Mouse (Mus musculus) gastrocnemius, adult 18-20 months (tissue): ENCODE data around the gene Polr2e. TPM values are rescaled to one million over a fixed set of nuclear protein-coding genes. Genes with fewer than 3 reads are reported as not detected.

Experiments used
- DNase-seq: peaks from one replicate; pipeline ENCODE4 v3.0.0; 2021; ENCODE audit warnings: low spot score
- long read RNA-seq, 2 experiments: library from polyadenylated mRNA; stranded (forward); transcript quantifications; one replicate each; pipeline ENCODE4 v2.0.0; 2021
- total RNA-seq, 2 experiments: library from RNA; stranded (reverse); gene quantifications; 2 replicates each; pipeline ENCODE4 v1.2.3; 2021

The Polr2e gene
- 10 to 100 TPM; 44.3 to 46.2 TPM for total RNA-seq
- long read RNA-seq, experiment 1, transcript Polr2e-201 (7 exons, 1,148 nt): major isoform, 68 of 72 reads
- long read RNA-seq, experiment 1, partial matches to known transcripts: 1 of 72 reads
- long read RNA-seq, experiment 1, other reads (novel, unspliced or antisense): 1 of 72 reads
- long read RNA-seq, experiment 2, transcript Polr2e-201 (7 exons, 1,148 nt): major isoform, 55 of 58 reads
- long read RNA-seq, experiment 2, partial matches to known transcripts: 2 of 58 reads
- long read RNA-seq, experiment 2, other reads (novel, unspliced or antisense): 1 of 58 reads

DNA sequence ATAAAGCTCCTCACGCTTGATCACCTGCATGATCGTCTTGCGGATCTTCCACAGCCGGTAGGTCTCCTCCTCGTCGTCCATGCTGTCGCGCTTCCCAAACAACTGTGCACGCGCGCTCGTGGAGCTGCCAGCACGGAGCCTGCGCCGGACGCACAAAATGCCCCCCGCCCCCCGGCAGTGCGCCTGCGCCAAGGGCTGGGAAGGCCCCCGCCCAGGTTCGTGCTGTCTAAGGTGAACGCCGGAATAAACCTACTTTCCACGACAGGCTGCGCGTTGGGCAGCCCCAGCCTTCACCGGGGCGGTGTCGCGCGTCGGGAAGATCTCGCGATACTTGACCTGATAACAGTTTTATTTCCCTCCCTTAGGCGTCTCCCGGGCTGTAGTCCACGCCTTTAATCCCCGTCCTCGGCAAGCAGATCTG lies at the start of gene Polr2e:
Polr2e (minus strand) TSS at position 237 of the 421 bp plus-strand sequence.
- DNase-seq: peak; percentile 99

DNA sequence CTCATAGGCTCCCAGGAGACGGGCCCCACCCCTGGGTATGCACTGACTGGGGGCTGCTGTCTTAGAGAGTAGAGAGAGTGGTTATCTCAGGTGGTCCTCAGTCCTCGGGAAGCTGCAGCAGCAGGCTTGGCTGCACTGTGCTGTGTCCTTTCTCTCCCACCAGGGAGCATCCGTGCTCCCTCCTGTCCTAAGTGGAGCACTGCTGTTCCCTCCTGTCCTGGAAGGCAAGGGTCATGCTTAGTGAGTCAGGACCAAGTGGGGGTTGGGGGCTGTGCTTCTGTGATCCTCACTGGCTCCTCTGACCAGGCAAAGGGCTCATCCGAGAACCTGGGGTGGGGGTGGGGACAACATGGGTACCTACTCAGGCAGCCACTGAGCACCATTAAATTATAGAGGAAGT lies 49.6 kb upstream of the Polr2e start:
- DNase-seq: no peak

DNA sequence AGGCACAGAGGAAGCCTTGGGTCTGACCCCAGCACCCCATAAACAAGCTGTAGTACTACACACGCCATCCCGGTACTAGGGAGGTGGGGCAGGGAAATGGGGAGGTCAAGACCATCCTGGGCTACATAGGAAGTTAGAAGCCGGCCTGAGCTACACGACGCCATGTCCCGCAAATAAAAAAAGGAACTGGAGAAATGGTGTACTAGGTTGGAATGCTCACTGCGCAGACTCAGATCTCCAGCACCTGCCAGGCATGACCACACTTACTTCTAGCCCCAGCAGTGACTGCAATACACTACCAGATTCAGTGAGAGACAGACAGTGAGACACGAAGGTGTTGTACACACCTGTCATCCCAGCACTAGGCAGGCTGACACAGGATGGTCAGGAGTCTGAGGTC lies 47.9 kb upstream of the Polr2e start:
- no peak for DNase-seq

GRCm38 (mm10) chr10:80086847-80087246 lies 47.3 kb upstream of the Polr2e start:
- DNase-seq: no peak

DNA sequence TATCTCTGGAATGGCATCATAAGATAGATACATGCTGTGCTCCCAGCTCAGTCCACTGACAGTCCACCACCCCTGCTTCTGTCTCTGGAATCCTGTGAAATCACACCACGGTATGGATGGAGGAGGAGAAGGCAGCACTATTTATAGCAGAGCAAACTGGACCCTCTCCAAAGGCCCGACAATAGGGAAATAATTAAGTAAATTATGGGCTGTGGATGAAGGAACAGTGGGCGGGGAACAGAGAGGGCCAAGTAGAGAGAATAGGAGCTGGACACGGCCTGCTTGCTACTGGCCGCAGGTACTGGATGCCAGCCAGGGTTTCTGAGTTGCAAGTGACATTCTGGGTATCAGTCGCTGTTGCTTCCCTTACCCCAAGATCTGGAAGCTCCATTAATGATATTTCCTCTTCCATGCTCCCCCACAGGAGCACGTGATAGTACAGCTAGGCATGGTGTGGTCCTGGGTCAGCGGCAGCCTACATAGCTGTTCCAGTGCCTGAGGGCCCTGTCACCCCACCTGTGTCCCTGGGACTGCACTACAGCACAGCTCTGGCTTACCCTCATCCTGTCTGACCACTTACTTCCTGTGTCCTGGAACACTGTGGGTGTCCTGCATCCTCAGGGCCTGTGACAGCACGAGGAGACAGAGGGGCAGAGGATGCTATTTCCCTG lies 45.4 kb upstream of the Polr2e start:
- peak; percentile 33 for DNase-seq

DNA sequence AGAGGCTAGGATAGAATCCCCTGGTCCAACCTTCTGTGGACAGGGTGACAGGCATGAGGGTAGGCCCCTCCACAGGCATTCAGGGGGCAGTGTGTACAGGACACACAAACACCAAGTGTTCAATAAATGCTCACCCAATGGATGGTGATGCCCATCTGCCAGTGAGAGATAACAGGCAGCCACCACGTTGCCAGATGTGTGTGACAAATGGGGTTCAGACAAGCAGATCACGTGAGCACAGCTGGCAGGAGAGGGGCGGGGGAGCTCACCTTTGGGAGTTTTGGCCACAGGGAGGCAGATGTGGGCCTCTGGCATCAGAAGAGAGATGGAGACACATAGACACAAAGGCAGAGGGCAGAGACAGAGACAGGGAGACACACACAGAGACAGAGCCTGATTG lies 41.5 kb upstream of the Polr2e start:
- no peak for DNase-seq

DNA sequence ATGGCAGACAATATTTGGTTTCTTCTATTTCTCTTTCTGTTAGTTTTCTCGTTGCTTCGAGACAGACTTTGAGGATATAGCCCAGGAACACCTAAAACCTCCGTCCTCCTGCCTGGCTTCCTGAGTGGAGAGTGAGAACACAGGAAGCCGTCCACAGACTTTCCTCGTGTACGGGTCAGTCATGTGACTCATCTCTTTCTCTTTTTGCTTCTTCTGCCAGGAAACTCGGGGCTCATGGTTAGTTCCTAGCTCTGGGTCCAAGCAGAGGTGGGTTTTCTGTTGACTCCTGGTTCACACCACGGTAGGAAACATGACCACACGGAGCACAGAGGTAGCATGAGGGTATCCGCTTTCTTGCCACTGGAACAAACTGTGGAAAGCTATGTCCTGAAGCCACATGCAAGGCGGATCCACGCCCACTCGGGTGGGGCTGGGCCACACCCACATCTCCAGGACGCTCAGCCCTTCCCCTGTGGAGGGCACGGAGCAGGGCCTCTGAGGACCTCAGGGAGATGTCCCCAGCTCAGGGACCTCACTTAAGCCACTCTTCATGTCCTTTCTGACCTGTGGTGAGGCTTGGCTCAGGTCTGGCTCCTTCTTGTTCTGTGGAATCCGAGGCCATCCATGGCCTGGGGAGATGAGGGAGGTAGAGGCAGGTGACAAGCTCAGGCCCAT lies 40.9 kb upstream of the Polr2e start:
- DNase-seq: no peak

GRCm38 (mm10) chr10:80078366-80078765 lies 38.8 kb upstream of the Polr2e start:
- no peak for DNase-seq

DNA sequence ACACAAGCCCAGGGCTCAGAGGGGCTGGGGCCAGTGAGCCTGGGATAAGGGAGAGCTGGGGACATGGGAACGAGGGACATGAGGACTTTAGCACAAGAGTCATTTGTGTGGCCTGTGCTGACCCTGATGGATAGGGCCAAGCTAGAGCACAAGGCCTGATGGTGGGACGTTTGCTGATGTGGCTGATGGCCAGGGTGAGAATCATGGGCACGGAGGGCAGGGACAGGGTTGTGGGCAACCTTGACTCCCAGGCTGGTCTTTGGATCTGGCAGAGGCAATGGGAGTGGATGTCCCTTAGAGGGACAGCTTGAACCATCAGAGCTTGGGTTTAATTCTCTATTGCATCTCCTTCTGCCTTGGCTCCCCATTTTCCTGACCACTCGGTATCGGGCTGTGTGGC lies 37.7 kb upstream of the Polr2e start:
- DNase-seq: no peak

- no peak for DNase-seq
Observed at GRCm38 (mm10) chr10:80076386-80076785, 36.8 kb upstream of the Polr2e start.

DNA sequence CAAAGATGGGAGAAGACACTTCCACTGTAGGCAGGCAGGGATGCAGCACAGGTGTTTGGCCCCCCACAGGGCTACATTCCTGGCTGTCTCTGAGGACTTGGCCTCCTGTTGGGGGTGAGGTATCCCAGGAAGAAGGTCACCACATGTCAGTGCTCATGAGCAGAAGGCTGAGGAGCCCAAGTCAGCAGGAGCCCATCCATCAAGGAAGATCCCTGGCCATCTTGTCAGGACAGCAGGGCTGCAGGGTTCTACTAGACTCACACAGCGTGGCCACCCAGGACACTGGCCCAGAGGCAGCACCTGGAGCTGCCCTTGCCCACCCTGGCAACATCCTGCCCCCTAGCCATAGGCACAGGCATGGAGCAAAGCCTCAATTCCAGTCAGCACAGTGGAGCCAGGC lies 36.3 kb upstream of the Polr2e start:
- no peak for DNase-seq

DNA sequence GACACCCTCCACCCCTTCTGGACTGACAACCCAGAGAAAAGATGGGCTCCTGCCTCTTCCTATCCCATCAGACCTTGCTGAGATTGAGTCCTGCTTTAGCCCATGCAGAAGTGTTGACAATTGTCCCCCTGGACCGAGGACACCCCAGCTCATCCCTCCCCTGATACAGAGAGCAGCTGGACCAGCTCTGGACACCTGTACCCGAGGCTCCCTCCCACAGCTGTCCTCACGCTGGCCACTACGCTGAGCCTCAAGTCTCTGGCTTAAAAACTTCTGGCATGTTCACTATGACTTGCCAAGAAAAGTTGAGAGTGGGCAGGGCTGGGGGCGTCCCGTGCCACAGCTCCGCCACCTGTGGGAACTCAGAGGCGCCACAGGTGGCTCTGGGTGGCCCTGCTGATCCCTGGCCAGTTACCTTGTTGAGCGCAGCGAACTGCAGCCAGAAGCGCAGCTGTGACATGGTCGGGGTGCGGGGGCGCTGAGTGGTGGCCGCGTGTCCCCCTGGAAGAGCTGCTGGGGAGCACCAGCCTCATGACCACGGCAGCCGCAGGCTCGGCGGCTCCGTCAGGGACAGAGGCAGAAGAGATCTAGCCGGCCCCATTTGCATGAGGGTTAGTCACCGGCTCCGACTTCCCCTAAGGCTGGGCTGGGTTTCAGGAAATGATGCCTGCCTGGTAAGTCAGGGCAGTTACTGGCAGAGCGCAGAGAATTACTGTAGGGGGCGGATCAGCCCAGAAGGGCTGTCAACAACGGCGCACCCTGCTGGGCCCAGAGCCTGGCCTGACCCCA lies 35.4 kb upstream of the Polr2e start:
- peak; percentile 68 for DNase-seq

- DNase-seq: no peak
Observed at GRCm38 (mm10) chr10:80072623-80073489, 33.3 kb upstream of the Polr2e start.

GRCm38 (mm10) chr10:80071516-80071900 lies 31.9 kb upstream of the Polr2e start:
- DNase-seq: no peak

DNA sequence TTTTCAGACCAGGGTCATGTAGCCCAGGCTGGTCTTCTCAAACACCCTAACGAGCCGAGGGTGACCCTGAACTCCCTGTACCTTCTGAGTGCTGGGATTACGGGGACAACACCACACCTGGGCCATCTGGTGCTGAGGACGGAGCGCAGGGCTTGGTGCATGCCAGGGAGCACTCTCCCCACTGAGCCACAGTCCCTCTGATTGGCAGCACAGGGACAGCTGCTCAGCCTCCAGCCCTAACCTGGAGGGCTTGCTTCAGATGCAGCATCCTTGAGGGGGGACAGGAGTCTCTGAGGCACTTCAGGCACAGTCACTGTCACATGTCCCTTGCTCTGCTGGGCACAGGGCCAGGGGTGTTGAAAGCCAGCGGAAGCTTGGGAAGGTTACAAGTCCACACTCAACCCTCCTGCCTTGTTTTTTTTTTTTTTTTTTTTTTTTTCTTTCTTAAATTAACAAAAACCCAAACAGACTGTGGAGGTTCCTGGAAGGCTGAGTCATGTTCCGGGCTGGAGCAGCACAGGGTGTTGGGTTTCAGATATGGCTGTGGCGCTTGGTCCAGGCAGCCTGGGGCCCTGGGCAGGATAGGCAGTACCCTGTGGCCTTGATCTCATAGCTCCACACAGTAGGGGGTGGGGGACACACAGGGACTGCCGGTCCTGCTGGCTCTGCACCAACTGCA lies 31.4 kb upstream of the Polr2e start:
- DNase-seq: peak; percentile 85

DNA sequence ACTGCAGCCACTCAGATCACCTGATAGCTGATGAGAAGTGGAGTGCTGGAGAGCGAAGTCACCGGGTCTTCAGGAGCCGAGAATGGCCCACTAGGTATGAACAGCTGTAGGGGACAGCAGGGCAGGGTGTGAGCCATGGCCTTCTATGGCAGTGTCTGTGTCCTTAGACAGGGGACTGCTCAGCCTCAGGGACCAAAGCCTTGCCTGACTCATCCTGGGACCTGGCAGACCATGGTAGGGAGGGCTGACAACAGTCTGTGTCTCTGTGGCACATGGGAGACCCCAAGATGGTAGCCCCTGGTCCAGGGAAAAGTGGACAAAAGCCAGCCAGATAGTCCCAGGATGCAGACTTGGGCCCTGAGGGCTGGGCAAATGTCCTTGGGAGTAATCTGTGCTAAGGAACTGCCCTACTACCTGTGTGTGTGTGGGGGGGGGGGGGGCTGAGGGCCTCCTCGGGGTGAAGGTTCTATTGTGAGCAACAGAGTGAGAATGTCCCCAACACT lies 30.4 kb upstream of the Polr2e start:
- DNase-seq: no peak

GRCm38 (mm10) chr10:80069251-80069650 lies 29.7 kb upstream of the Polr2e start:
- DNase-seq: no peak

GRCm38 (mm10) chr10:80063877-80064650 lies 24.5 kb upstream of the Polr2e start:
- DNase-seq: no peak

- DNase-seq: no peak
Observed at GRCm38 (mm10) chr10:80063104-80063503, 23.5 kb upstream of the Polr2e start.
